Mouse (Mus musculus): ENCODE measurements at regions not wholly inside any gene's neighbourhood (a gene's known extent, or its start where the extent isn't known, plus 50 kb on each side); places are given as distances from the start of the nearest gene placed in this dataset.

DNA sequence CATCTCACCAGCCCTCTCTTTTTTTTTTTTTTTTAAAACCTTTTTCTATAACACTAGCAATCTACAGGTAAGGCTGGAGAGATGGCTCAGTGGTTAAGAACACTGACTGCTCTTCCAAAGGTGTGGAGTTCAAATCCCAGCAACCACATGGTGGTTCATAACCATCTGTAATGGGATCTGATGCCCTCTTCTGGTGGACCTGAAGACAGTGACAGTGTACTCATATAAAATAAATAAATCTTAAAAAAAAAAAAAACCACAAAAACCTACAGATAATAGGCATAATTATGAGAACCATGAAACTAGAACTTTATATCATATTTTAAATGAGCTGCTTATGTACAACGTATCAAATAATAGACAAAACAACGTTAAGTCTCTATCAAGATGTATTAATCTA is 102.8 kb upstream of the Zfp217 start:
- Histone ChIP-seq H3K9me3 (ENCODE audit: control insufficient read depth, low read length) (no peaks in the 10 kb centered on the region), H3K27ac (ENCODE audit: low read length) (no peak overlapping the region), H3K4me2 (ENCODE audit: low read depth, low read length) (no peak overlapping the region), H3K27me3 (ENCODE audit: control insufficient read depth, insufficient read depth, low read depth, low read length) (no peaks in the 10 kb centered on the region), H3K36me3 (ENCODE audit: control insufficient read depth, insufficient read depth, low read length) (no peaks in the 10 kb centered on the region), H3K4me1 (replicated peaks; ENCODE audit: control insufficient read depth, insufficient read depth, low read length) (no peaks in the 10 kb centered on the region), H3K4me3 (ENCODE audit: low read length) (no peak overlapping the region), H3K9ac (ENCODE audit: low read length) (no peak overlapping the region)
- no peak for ATAC-seq (ENCODE audit: low read depth)
- 90% methylated on average over 2 of the region's 2 CpGs for WGBS

DNA sequence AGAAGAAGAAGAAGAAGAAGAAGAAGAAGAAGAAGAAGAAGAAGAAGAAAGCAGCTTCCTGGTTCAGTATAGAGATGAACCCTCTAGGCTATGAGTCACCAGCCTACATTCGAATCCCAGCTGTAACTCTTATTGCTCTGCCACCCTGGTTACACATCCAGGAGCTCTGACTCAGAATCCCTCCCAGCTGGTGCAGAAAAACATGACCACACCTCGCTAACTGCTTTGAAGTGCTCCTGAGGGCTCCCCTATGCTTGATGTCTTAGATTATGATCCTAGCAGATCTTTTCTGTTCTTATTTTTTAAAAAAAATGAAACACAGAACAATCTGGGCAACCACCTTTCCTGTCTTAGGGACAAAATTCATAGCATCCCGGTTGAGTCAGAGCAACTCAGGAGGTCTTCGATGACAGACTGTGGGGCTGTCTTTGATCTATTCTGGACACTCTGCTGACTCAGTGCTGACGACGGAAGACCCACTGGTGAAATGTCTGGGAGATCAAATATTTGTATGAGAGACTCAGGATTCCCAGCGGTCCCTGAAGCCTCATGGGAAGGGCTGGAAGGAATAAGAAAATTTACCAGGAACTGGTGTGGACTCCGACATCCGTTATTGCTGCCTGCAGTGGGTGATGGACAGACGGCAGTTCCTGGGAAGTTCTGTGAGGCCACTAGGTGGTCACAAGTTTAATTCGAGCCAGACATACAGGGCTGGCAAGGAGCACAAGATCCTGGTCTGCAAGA is 100.0 kb upstream of the Zfp217 start:
- Histone ChIP-seq H3K27me3 (ENCODE audit: control insufficient read depth, insufficient read depth, low read depth, low read length) (no peaks in the 10 kb centered on the region), H3K4me3 (ENCODE audit: low read length) (no peak overlapping the region), H3K4me2 (ENCODE audit: low read depth, low read length) (no peak overlapping the region), H3K27ac (ENCODE audit: low read length) (no peak overlapping the region), H3K4me1 (replicated peaks; ENCODE audit: control insufficient read depth, insufficient read depth, low read length) (no peaks in the 10 kb centered on the region), H3K9me3 (ENCODE audit: control insufficient read depth, low read length) (no peaks in the 10 kb centered on the region), H3K9ac (ENCODE audit: low read length) (no peak overlapping the region), H3K36me3 (ENCODE audit: control insufficient read depth, insufficient read depth, low read length) (no peaks in the 10 kb centered on the region)
- 41% methylated on average over 11 of the region's 11 CpGs for WGBS
- ATAC-seq (ENCODE audit: low read depth), result no peak

DNA sequence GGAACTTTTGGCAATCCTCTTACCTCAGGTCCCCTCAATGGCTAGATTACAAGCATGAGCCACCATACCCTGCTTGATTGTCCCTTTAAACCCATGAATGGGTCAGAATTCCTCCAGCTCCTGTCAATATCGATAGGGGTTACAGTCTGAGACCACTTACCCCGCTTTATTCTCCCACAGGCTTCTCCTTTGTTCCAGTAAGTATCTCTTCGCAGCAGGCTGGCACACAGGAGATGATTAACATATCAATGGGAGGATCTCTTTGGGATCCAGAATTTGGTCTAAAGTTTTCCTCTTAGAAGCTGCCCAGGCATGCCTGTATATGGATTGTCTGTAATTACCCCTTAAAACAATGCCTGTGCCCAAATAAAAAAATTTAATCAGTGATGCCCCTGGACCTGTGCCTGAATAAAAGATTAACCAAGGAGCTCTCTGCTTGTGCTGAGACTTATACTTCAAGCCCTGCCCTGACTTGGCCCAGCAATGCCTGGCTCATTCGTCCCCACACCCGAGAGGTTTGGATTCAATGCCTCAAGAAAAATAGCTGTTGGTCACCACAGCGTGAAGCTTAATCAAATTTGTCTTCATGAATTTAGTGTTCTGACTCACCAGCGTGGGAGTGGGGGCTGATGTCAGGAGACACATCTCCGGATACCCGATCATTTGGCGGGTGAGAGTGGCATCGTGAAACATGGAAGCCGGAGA is 97.9 kb upstream of the Zfp217 start:
- Histone ChIP-seq H3K27ac (ENCODE audit: low read length) (no peak overlapping the region), H3K4me1 (replicated peaks; ENCODE audit: control insufficient read depth, insufficient read depth, low read length) (no peaks in the 10 kb centered on the region), H3K4me3 (ENCODE audit: low read length) (no peak overlapping the region), H3K9ac (ENCODE audit: low read length) (no peak overlapping the region), H3K36me3 (ENCODE audit: control insufficient read depth, insufficient read depth, low read length) (no peaks in the 10 kb centered on the region), H3K9me3 (ENCODE audit: control insufficient read depth, low read length) (no peaks in the 10 kb centered on the region), H3K27me3 (ENCODE audit: control insufficient read depth, insufficient read depth, low read depth, low read length) (no peaks in the 10 kb centered on the region), H3K4me2 (ENCODE audit: low read depth, low read length) (no peak overlapping the region)
- ATAC-seq (ENCODE audit: low read depth), result no peak
- WGBS, result 44% methylated on average over 12 of the region's 12 CpGs

DNA sequence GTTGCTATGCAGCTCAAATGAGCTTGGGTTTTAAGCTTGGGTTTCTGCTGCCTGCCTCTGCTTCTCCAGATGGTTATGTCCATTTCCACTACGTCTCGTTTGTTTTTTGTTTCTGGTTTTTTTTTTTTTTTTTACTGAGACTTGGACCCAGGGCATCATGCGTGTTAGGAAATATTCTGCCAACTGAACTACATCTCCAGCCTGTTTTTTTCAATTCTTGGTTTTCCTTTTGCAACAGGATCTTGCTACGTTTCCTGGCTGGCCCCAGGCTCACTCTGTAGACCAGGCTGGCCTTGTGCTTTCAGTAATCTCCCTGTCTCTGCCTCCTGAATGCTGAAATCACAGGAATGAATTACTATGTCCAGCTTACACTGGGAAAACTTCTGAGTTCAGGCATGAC is 96.2 kb upstream of the Zfp217 start:
- Histone ChIP-seq H3K9ac (ENCODE audit: low read length) (no peak overlapping the region), H3K4me3 (ENCODE audit: low read length) (no peak overlapping the region), H3K4me2 (ENCODE audit: low read depth, low read length) (no peak overlapping the region), H3K4me1 (replicated peaks; ENCODE audit: control insufficient read depth, insufficient read depth, low read length) (no peaks in the 10 kb centered on the region), H3K27ac (ENCODE audit: low read length) (no peak overlapping the region), H3K9me3 (ENCODE audit: control insufficient read depth, low read length) (no peaks in the 10 kb centered on the region), H3K27me3 (ENCODE audit: control insufficient read depth, insufficient read depth, low read depth, low read length) (no peaks in the 10 kb centered on the region), H3K36me3 (ENCODE audit: control insufficient read depth, insufficient read depth, low read length) (no peaks in the 10 kb centered on the region)
- ATAC-seq (ENCODE audit: low read depth), result no peak
- 62% methylated on average over 4 of the region's 4 CpGs for WGBS

DNA sequence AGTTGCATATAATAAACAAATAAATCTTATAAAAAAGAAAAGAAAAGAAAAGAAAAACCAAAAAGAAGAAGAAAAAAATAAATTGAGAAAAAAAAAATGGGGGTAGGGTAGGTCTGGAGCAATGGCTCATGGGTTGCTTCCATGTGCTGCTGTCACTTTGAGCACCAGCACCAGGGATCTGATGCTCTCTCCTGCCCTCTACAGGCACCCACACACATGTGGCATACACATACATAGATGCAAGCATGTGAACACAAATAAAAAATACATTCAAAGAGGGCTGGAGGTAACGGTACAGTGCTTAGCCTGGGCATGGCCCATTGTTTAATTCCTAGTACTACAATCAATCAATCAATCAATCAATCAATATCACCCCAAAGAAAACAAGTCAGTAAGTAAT is 90.1 kb upstream of the Zfp217 start:
- Histone ChIP-seq H3K4me2 (ENCODE audit: low read depth, low read length) (no peak overlapping the region), H3K4me1 (replicated peaks; ENCODE audit: control insufficient read depth, insufficient read depth, low read length) (no peaks in the 10 kb centered on the region), H3K27ac (ENCODE audit: low read length) (no peak overlapping the region), H3K27me3 (ENCODE audit: control insufficient read depth, insufficient read depth, low read depth, low read length) (no peaks in the 10 kb centered on the region), H3K9me3 (ENCODE audit: control insufficient read depth, low read length) (no peaks in the 10 kb centered on the region), H3K9ac (ENCODE audit: low read length) (no peak overlapping the region), H3K4me3 (ENCODE audit: low read length) (no peak overlapping the region), H3K36me3 (ENCODE audit: control insufficient read depth, insufficient read depth, low read length) (no peaks in the 10 kb centered on the region)
- 66% methylated on average over 1 of the region's 1 CpGs for WGBS
- no peak for ATAC-seq (ENCODE audit: low read depth)

DNA sequence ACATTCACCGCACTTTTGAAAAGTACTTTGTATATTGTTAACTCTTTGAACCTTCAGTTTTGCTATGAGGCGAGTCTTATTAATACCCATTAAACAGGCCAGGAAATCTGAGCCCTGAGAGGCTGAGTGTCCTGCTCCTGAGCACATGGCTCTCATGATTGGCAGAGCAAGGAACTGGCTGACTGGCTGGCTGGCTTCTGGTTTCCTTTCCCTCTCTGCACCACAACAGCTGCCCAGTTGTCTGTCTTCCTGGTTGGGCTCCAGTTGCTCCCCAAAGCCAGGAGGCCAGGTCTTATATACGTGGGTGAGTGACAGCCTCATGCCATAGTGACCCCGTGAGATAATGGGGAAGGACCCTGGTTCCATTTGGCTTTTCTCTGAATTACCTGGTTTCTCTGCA is 85.5 kb upstream of the Zfp217 start:
- H3K4me2 ChIP-seq (ENCODE audit: low read depth, low read length), result no peak overlapping the region
- H3K9me3 ChIP-seq (ENCODE audit: control insufficient read depth, low read length), result no peaks in the 10 kb centered on the region
- no peaks in the 10 kb centered on the region; the same call in 1 of the 2 replicates for H3K4me1 ChIP-seq (replicated peaks; ENCODE audit: control insufficient read depth, insufficient read depth, low read length)
- no peaks in the 10 kb centered on the region for H3K27me3 ChIP-seq (ENCODE audit: control insufficient read depth, insufficient read depth, low read depth, low read length)
- no peaks in the 10 kb centered on the region for H3K36me3 ChIP-seq (ENCODE audit: control insufficient read depth, insufficient read depth, low read length)
- no peak for ATAC-seq (ENCODE audit: low read depth)
- H3K9ac ChIP-seq (ENCODE audit: low read length), result no peak overlapping the region
- no peak overlapping the region for H3K4me3 ChIP-seq (ENCODE audit: low read length)
- 69% methylated on average over 4 of the region's 4 CpGs for WGBS
- no peak overlapping the region for H3K27ac ChIP-seq (ENCODE audit: low read length)

DNA sequence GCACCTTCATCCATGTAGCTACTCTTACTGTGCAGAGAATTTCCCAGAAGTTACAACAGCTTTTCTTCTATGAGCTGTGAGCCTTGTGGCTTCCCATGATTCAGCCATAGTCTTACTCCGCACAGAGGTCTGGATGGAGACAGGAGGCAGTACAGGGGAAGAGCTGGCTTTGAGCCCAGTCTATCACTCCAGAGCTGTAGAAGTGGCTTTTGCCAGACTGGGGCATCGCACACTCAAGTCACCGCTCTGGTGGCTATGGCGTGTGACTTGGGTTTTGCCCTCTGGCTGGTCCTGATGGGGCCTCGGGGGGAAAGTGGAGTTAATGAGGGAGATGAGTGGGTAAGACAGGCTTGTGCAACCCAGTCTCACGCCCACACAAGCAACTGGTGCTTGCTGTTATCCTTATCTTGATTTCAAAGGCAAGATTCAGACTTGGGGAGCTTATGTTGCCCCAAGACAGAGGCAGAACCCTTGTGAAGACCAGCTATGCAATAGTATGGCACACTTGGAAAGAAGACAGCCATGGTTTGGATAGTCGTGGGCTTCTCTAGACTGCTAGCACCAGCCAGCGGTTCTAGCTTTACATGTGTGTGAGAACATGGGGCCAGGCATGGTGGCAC is 81.7 kb upstream of the Zfp217 start:
- Histone ChIP-seq H3K9me3 (ENCODE audit: control insufficient read depth, low read length) (no peaks in the 10 kb centered on the region), H3K27me3 (ENCODE audit: control insufficient read depth, insufficient read depth, low read depth, low read length) (no peaks in the 10 kb centered on the region), H3K4me2 (ENCODE audit: low read depth, low read length) (no peak overlapping the region), H3K4me1 (replicated peaks; ENCODE audit: control insufficient read depth, insufficient read depth, low read length) (no peaks in the 10 kb centered on the region; the same call in 1 of the 2 replicates), H3K4me3 (ENCODE audit: low read length) (no peak overlapping the region), H3K36me3 (ENCODE audit: control insufficient read depth, insufficient read depth, low read length) (no peaks in the 10 kb centered on the region), H3K27ac (ENCODE audit: low read length) (no peak overlapping the region), H3K9ac (ENCODE audit: low read length) (no peak overlapping the region)
- peak; percentile 48; the same call in 1 of the 2 replicates for ATAC-seq (ENCODE audit: low read depth)
- 58% methylated on average over 8 of the region's 8 CpGs for WGBS

DNA sequence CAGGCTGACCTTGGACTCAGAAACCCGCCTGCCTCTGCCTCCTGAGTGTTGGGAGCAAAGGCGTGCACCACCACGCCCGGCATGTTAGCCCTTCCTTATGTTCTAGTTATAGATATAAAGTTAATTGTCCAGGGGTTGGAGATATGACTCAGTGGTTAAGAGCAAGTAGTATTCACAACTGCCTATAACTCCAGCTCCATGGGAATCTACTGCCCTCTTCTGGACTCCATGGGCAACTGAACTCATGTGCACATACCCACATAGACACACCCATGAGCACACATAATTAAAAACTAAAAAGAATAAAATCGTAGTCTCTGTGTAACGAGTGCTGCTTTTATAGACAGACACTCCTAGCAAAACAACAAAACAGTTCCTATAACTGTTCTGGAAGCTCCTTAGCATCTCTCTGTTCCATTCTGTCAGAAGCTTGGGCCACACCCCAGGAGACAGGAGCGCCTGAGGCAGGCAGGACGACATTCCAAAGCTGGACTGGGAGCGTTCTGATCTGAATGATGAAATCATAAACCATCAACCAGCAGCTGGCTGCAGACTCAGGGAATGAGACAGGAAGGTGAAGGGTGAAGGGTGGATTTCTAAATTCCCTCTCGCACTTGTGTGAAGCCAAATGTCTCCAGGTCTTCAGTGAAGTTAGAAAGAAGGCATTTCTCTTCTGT is 80.6 kb upstream of the Zfp217 start:
- no peak overlapping the region for H3K9ac ChIP-seq (ENCODE audit: low read length)
- H3K4me3 ChIP-seq (ENCODE audit: low read length), result no peak overlapping the region
- H3K4me1 ChIP-seq (replicated peaks; ENCODE audit: control insufficient read depth, insufficient read depth, low read length), result peaks cover 3% of the 10 kb centered on the region
- H3K27ac ChIP-seq (ENCODE audit: low read length), result no peak overlapping the region
- WGBS, result 74% methylated on average over 10 of the region's 10 CpGs
- no peak overlapping the region for H3K4me2 ChIP-seq (ENCODE audit: low read depth, low read length)
- no peak for ATAC-seq (ENCODE audit: low read depth)
- H3K36me3 ChIP-seq (ENCODE audit: control insufficient read depth, insufficient read depth, low read length), result no peaks in the 10 kb centered on the region
- H3K27me3 ChIP-seq (ENCODE audit: control insufficient read depth, insufficient read depth, low read depth, low read length), result no peaks in the 10 kb centered on the region
- H3K9me3 ChIP-seq (ENCODE audit: control insufficient read depth, low read length), result no peaks in the 10 kb centered on the region

DNA sequence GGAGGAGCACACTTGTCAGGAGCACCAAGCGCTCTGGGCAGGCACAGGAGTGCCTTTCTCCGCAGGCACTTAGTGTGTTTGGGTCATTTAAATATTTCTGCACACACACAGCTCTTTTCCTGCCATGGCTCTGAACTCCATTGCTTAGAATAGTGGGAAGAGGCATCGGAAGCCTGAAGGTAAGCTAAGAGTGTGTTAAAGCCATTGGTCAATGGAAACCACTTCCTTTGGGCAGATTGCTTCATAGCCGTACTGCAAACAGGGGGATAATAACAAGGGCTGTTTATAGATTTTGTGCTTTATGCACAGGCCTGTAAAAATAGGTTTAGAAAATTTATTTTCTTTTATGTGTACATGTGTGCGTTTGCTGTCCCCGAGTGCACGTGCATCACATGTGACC is 76.0 kb upstream of the Zfp217 start:
- no peak for ATAC-seq (ENCODE audit: low read depth)
- Histone ChIP-seq H3K9ac (ENCODE audit: low read length) (no peak overlapping the region), H3K4me1 (replicated peaks; ENCODE audit: control insufficient read depth, insufficient read depth, low read length) (peaks cover 42% of the 10 kb centered on the region), H3K27ac (ENCODE audit: low read length) (0 out of 2 replicates have a peak overlapping the region, but pooled peaks have one; percentile 16), H3K36me3 (ENCODE audit: control insufficient read depth, insufficient read depth, low read length) (no peaks in the 10 kb centered on the region), H3K9me3 (ENCODE audit: control insufficient read depth, low read length) (no peaks in the 10 kb centered on the region), H3K4me2 (ENCODE audit: low read depth, low read length) (no peak overlapping the region), H3K4me3 (ENCODE audit: low read length) (no peak overlapping the region), H3K27me3 (ENCODE audit: control insufficient read depth, insufficient read depth, low read depth, low read length) (no peaks in the 10 kb centered on the region)
- WGBS, result 66% methylated on average over 7 of the region's 7 CpGs
